Mouse (Mus musculus): ENCODE results near the gene 2810408A11Rik.

GRCm38 (mm10) chr11:69938401-69938979 lies 37.7 kb upstream of the 2810408A11Rik start:
- TF ChIP-seq CTCF (IDR thresholded peaks at IDR 0.05) (no peak), EP300 (IDR thresholded peaks at IDR 0.05) (no peak)
